Mouse (Mus musculus) olfactory bulb, adult 2 months (tissue): ENCODE data around the gene Ccdc88c. TPM values are rescaled to one million over a fixed set of nuclear protein-coding genes. Genes with fewer than 3 reads are reported as not detected.
A peak's percentile ranks its signal among the peaks of the same experiment; 100 is the strongest.

Experiments
- H3K27ac ChIP-seq: fragments of 200-500 bp; 2 replicates; pipeline ENCODE4 v1.5.1; 2012; ENCODE audit warnings: low read depth, low read length; ENCODE audit not compliant: insufficient read depth
- H3K4me1 ChIP-seq: fragments of 200-500 bp; 2 replicates; pipeline ENCODE4 v1.6.1; 2012; ENCODE audit warnings: low read length; ENCODE audit not compliant: control insufficient read depth, insufficient read depth
- H3K4me3 ChIP-seq: fragments of 200-500 bp; 2 replicates; pipeline ENCODE4 v1.5.1; 2012; ENCODE audit warnings: mild to moderate bottlenecking, low read depth, low read length, moderate library complexity; ENCODE audit not compliant: insufficient read depth
- CTCF ChIP-seq: fragments of 200-500 bp; IDR thresholded peaks from 2 replicates; pipeline ENCODE4 v1.5.1; 2012; ENCODE audit warnings: low read depth, mild to moderate bottlenecking, low read length, moderate library complexity; ENCODE audit not compliant: insufficient read depth
- POLR2A ChIP-seq: fragments of 200-500 bp; IDR thresholded peaks from 2 replicates; pipeline ENCODE4 v1.6.1; 2012; ENCODE audit warnings: mild to moderate bottlenecking, low read depth, low read length, moderate library complexity; ENCODE audit not compliant: insufficient read depth
- WGBS: fragments of 180-500 bp; shearing (Covaris S2); methylation state at CpG from one replicate; pipeline ENCODE4 v1.1.7; 2018; 5-methylcytosine and 5-hydroxymethylcytosine counted together
- polyA plus RNA-seq: library from polyadenylated mRNA; stranded (reverse); fragments of >200 nt; gene quantifications from 2 replicates; pipeline ENCODE4 v1.2.4, GENCODE M21; 2012; ENCODE audit warnings: low replicate concordance; ENCODE audit not compliant: missing spikeins, insufficient read depth, insufficient read length

Gene Ccdc88c
- polyA plus RNA-seq, 1 experiment = 56.2 TPM

DNA sequence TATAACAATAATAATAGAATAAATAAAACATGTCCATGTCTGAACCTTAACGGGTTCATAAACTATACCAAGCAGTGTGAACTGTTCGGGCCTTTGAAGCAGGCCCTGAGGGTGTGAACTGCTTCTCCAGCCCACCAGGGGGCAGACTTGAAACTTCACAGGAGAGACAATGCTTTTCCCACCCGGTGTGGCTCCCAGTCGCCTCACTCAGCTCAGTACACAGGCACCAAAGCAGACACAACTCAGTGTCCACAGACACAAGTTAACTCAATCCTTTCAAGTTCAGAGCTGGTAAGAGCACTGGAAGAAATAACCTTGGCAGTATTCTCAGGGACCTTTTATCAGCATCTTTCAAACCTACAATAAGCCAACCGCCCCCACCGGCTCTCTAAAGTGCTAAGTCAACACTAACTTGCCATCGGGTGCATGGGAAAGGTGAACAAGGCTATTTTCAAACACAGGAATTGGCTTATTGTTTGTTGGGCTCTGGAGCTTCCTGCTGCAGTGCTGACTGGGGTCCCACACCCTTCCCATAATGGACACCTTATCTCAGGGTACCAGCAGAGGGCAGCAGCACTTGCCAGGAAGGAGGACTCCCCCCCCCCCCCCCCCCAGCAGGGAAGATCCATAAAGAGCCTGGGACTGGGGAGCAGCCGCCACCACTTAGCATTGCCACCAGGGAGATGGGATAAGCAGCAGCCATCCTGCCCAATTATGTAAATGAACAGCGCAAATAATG lies 76.5 kb downstream of the Ccdc88c start:
- H3K4me1 ChIP-seq = no peaks in the 10 kb centered on the region; the same call in 1 of the 2 replicates
- H3K27ac ChIP-seq = no peak overlapping the region
- TF ChIP-seq POLR2A (no peak), CTCF (peak; percentile 50)
- 28% methylated on average over 9 of the region's 9 CpGs for WGBS
- H3K4me3 ChIP-seq = no peak overlapping the region

GRCm38 (mm10) chr12:100949146-100949545 lies 79.7 kb downstream of the Ccdc88c start:
- H3K4me3 ChIP-seq = no peak overlapping the region
- TF ChIP-seq POLR2A = no peak
- no peak for TF ChIP-seq CTCF
- WGBS = 79% methylated on average over 5 of the region's 5 CpGs
- H3K4me1 ChIP-seq = no peaks in the 10 kb centered on the region
- no peak overlapping the region for H3K27ac ChIP-seq

DNA sequence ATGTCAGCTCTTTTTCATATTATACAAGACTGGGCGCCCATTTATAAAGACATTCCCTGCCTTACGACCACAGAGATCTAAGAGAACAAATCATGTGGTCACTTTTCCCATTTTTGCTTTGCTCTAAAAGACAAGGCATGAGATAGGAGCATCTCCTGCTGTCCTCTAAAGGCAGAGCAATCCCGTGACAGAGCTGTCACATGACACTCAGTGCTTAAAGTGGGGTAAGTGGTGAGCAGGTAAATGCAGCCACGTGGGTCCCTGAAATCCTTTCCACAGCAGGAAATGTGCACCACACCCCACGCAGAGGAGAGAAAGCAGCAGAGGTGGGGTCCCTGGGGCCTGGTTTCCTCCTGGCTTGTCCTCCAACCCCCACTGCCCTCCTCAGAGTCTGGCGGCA lies 80.8 kb downstream of the Ccdc88c start:
- WGBS = 94% methylated on average over 6 of the region's 6 CpGs
- H3K4me1 ChIP-seq = no peaks in the 10 kb centered on the region
- H3K4me3 ChIP-seq = no peak overlapping the region
- no peak for TF ChIP-seq CTCF
- TF ChIP-seq POLR2A = no peak
- no peak overlapping the region for H3K27ac ChIP-seq

DNA sequence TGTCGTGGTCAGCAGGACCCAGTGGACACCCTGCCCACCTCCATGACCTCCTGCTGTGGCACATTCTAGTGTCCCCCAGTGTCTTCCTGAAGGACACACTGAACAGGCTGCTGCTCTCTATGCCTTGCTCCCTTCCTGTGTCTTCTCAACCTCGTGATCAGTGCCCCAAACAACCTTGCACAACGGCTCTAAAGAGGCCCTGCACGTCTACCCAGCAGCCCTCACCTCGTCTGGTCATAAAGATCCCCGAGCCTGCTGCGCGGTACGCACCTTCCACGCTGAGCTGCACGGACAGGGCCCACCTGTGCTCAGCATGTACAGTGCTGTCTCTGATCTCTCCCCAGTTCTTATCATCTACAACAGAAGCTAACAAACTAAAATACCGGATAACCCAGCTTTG lies 82.9 kb downstream of the Ccdc88c start:
- no peak overlapping the region for H3K4me3 ChIP-seq
- TF ChIP-seq POLR2A (no peak), CTCF (no peak)
- 95% methylated on average over 12 of the region's 12 CpGs for WGBS

GRCm38 (mm10) chr12:100945501-100945900 lies 83.4 kb downstream of the Ccdc88c start:
- H3K4me3 ChIP-seq = no peak overlapping the region
- no peak overlapping the region for H3K27ac ChIP-seq
- TF ChIP-seq CTCF (no peak), POLR2A (no peak)
- 85% methylated on average over 12 of the region's 12 CpGs for WGBS
- H3K4me1 ChIP-seq = no peaks in the 10 kb centered on the region

More for the DNA sequence above, 82.9 kb downstream of the Ccdc88c start:
- Histone ChIP-seq H3K27ac (no peak overlapping the region), H3K4me1 (no peaks in the 10 kb centered on the region)

DNA sequence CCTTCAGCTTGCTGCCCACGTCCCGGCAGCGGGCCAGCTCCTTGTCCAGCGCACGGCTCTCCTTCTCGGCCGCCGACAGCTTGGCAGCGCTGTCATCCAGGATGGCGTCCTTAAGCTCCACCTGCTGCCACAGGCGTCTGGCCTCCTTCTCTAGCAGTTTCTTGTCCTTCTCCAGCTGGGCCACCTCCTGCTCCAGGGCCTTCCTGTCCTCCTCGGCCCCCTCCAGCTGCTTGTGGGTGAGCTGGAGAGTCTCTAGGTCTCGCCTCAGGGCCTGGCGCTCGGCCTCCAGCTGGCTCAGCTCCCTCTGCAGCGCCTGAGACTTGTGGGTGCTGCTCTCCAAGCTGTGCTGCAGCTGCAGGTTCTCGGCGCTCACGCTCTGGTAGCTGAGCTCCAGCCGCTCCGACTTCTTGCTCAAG lies 83.9 kb downstream of the Ccdc88c start:
- Histone ChIP-seq H3K4me3 (no peak overlapping the region), H3K27ac (no peak overlapping the region), H3K4me1 (no peaks in the 10 kb centered on the region)
- TF ChIP-seq POLR2A = no peak
- no peak for TF ChIP-seq CTCF
- 90% methylated on average over 21 of the region's 21 CpGs for WGBS

DNA sequence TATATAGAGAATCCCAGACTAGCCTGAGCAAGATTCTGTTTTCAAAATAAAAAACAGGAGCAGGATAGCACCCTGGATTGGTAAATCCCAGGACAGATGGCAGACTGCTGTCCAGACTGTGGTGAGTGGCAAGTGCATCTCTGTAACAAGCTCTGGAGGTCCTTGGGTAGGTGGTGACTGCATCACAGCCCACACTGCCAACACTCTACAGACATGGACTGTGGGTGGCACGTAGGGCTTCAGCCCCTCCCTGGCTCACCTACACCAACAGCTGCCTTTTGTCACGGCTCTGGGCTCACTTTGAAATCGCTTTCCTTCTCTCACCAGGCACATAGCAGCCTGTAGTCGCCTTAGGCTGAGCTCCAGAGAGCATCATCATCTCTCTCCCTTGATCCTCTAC lies 85.7 kb downstream of the Ccdc88c start:
- H3K4me3 ChIP-seq = no peak overlapping the region
- no peak overlapping the region for H3K27ac ChIP-seq
- TF ChIP-seq POLR2A (no peak), CTCF (no peak)
- no peaks in the 10 kb centered on the region for H3K4me1 ChIP-seq
- WGBS = 78% methylated on average over 4 of the region's 4 CpGs

DNA sequence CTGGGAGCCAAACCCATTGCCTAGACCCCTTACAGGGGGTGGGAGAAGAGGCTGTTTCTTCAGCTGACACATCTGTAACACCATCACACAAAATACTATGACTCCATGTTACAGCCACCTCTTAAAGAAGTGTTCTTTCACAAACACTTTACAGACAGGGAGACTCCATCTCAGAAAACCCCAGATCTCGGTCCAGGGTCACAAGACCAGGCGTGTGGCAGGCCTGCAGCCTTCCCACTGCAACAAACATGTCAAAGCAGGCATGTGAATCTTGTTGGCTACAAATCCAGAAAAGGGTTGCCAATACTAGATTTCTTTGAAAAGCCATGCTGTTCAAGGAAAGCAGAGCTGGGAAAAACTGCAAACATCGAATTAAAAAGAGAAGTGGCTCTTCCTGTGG lies 87.5 kb downstream of the Ccdc88c start:
- no peak overlapping the region for H3K27ac ChIP-seq
- TF ChIP-seq CTCF (no peak), POLR2A (no peak)
- no peak overlapping the region for H3K4me3 ChIP-seq
- H3K4me1 ChIP-seq = no peaks in the 10 kb centered on the region
- WGBS = 92% methylated on average over 3 of the region's 3 CpGs

DNA sequence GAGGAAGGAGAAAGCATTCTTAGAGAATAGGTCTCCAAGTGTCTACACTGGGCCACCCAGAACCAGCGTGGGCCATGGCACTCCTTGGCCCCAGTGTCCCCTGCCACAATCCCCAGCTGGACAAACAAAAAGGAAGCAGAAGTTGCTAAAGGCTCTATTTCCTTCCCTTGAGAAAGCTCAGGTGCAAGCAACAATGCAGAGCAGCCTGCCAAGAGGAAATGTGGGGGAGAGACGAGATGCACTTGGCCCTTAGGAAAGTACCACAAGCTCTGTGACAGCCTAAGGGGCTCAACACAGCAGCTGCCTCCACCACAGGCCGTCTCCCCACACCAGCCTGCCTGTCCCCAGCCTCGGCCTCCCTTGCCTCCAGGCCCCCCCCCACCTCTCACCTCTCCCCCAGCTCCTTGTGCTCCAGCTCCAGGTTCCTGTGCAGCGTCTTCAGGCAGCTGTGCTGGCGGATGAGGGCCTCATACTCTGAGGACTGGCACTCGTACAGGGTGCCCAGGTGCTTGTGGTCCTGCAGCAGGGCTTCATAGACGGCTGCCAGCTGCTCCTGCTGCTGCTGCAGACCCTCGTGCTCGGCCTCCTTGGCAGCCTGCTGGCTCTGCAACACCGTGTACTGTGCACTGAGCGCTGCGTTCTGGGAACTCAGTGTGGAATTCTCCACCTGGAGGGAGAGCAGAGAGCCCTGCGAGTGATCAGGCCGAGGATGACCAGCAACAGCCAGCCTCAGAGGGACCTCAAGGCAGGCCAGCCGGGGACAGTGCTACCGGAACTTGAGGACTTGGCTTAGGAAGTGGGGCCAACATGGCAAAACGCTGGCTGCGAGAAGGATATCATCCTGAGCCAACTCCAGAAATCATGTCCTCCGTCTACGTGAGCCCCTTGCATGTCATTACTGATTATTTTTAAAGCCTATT lies 91.2 kb downstream of the Ccdc88c start:
- TF ChIP-seq POLR2A (no peak), CTCF (no peak)
- H3K4me1 ChIP-seq = no peaks in the 10 kb centered on the region
- H3K4me3 ChIP-seq = no peak overlapping the region
- H3K27ac ChIP-seq = no peak overlapping the region
- 75% methylated on average over 21 of the region's 21 CpGs for WGBS
